Mouse (Mus musculus) heart, adult 2 months (tissue): ENCODE measurements around the gene Inip.

Source experiments
- CTCF ChIP-seq: fragments of 200-600 bp; IDR thresholded peaks from 2 replicates; pipeline ENCODE4 v1.8.1; 2022; ENCODE audit warnings: antibody characterized with exemption, mild to moderate bottlenecking, moderate library complexity
- POLR2A ChIP-seq: fragments of 200-500 bp; IDR thresholded peaks from 2 replicates; pipeline ENCODE4 v1.6.1; 2011; ENCODE audit warnings: mild to moderate bottlenecking, low read depth, low read length, control low read depth; ENCODE audit not compliant: insufficient read depth

GRCm38 (mm10) chr4:59794116-59794515, 7.3 kb downstream of the Inip start:
- TF ChIP-seq POLR2A = no peak
- no peak for TF ChIP-seq CTCF
